Mouse (Mus musculus): Measurements from ENCODE around the gene Man2b1. TPM values are rescaled to one million over a fixed set of nuclear protein-coding genes. Genes with fewer than 3 reads are reported as not detected.

The Man2b1 gene
- polyA plus RNA-seq, 1 experiment, result 469 TPM

- no peak for TF ChIP-seq CTCF (IDR thresholded peaks at IDR 0.05; ENCODE audit: low read depth, low read length)
- TF ChIP-seq POLR2A (IDR thresholded peaks at IDR 0.05; ENCODE audit: borderline replicate concordance, low read depth, low read length), result no peak
- Histone ChIP-seq H3K4me1 (ENCODE audit: control insufficient read depth, insufficient read depth, low read length) (peaks cover 10% of the 10 kb centered on the region), H3K27ac (ENCODE audit: insufficient read depth, low read depth, low read length) (no peak overlapping the region)
Observed at GRCm38 (mm10) chr8:85043619-85044018, 39.5 kb upstream of the Man2b1 start.

DNA sequence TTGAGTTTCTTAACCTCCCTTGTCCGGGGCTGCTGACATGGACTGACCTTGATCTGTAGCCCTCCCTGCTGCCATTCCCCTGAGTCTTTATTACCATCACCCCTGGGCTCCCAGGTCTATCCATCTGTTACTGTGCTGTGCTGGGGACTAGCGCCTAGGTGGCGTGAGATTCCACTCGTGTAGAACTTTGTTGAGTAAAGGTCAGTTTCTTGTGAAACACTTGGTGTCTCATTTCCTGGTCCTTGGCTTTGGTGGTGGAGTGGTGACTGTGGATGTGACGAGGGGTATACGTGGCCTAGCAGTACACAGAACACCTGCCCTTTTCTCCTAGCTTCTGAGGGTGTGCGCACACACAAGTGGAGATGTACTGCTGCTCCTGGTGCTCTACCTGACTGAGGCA, 25.7 kb upstream of the Man2b1 start:
- Histone ChIP-seq H3K27ac (ENCODE audit: insufficient read depth, low read depth, low read length) (no peak overlapping the region), H3K4me1 (ENCODE audit: control insufficient read depth, insufficient read depth, low read length) (peaks cover 5% of the 10 kb centered on the region), H3K4me3 (ENCODE audit: insufficient read depth, low read length) (no peak overlapping the region)
- TF ChIP-seq POLR2A (IDR thresholded peaks at IDR 0.05; ENCODE audit: borderline replicate concordance, low read depth, low read length) (no peak), CTCF (IDR thresholded peaks at IDR 0.05; ENCODE audit: low read depth, low read length) (no peak)

More at GRCm38 (mm10) chr8:85043619-85044018, 39.5 kb upstream of the Man2b1 start:
- H3K4me3 ChIP-seq (ENCODE audit: insufficient read depth, low read length), result no peak overlapping the region

DNA sequence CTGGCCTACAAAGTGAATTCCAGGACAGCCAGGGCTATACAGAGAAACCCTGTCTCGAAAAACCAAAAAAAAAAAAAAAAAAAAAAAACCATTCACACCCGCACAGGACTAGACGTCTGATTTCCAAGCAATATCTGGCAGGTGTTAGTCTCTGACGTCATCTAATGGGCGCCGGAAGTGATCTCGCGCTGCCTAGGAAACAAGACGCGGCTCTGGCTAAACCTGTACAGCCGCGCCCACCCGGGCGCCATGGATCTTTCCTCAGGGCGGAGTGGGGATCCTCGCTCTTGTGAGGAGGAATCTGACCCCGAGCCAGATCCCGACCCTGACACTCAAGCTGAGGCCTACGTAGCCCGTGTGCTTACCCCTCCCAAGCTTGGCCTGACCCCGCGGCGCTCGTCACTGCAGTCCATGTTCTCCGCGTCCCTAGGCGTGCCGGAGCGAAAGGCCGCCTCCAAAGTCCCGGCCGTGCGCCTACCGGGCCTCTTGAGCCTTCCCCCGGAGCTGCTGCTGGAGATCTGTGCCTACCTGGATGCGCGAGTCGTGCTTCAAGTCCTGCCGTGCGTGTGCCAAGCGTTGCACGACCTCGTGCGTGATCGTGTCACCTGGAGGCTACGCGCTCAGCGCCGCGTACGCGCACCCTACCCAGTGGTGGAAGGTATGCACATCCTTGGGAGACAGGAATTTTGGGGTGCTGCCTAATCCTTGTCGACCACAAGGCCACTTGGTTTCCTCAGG, 23.0 kb upstream of the Man2b1 start, which contains the start of gene Fbxw9:
TSS of gene Fbxw9 (plus strand) at position 177 of the 738 bp plus-strand sequence.
- TF ChIP-seq POLR2A (IDR thresholded peaks at IDR 0.05; ENCODE audit: borderline replicate concordance, low read depth, low read length) (no peak), CTCF (IDR thresholded peaks at IDR 0.05; ENCODE audit: low read depth, low read length) (no peak)
- H3K4me3 ChIP-seq (ENCODE audit: insufficient read depth, low read length), result peak within 1 kb of the TSS; percentile 85
- no peak within 1 kb of the TSS for H3K27ac ChIP-seq (ENCODE audit: insufficient read depth, low read depth, low read length)
- H3K4me1 ChIP-seq (ENCODE audit: control insufficient read depth, insufficient read depth, low read length), result peaks cover 5% of the 10 kb centered on the region

DNA sequence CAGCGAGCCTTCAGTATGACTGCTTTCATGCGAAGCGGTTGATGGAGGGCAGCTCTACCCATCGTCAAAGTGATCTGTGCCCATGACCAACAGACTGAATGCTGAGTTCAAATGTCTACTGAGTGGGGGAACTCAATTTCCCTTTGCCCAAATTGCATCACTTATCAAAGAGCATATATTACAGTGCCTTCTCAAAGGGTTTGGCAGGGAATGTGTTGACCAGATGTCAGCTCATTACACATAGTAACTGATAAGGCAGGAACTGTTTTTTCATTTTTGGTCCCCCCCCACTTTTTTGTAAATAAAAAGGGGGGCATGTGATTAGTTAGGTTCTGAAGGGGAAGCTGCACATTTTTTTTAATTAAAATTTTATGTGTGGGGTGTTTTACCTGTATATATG, 20.5 kb upstream of the Man2b1 start:
- Histone ChIP-seq H3K4me1 (ENCODE audit: control insufficient read depth, insufficient read depth, low read length) (peaks cover 5% of the 10 kb centered on the region), H3K27ac (ENCODE audit: insufficient read depth, low read depth, low read length) (no peak overlapping the region), H3K4me3 (ENCODE audit: insufficient read depth, low read length) (no peak overlapping the region)
- TF ChIP-seq CTCF (IDR thresholded peaks at IDR 0.05; ENCODE audit: low read depth, low read length) (no peak), POLR2A (IDR thresholded peaks at IDR 0.05; ENCODE audit: borderline replicate concordance, low read depth, low read length) (no peak)

GRCm38 (mm10) chr8:85065213-85065612, 17.9 kb upstream of the Man2b1 start:
- H3K4me3 ChIP-seq (ENCODE audit: insufficient read depth, low read length), result no peak overlapping the region
- H3K4me1 ChIP-seq (ENCODE audit: control insufficient read depth, insufficient read depth, low read length), result peaks cover 5% of the 10 kb centered on the region
- TF ChIP-seq POLR2A (IDR thresholded peaks at IDR 0.05; ENCODE audit: borderline replicate concordance, low read depth, low read length), result no peak
- no peak for TF ChIP-seq CTCF (IDR thresholded peaks at IDR 0.05; ENCODE audit: low read depth, low read length)
- no peak overlapping the region for H3K27ac ChIP-seq (ENCODE audit: insufficient read depth, low read depth, low read length)

DNA sequence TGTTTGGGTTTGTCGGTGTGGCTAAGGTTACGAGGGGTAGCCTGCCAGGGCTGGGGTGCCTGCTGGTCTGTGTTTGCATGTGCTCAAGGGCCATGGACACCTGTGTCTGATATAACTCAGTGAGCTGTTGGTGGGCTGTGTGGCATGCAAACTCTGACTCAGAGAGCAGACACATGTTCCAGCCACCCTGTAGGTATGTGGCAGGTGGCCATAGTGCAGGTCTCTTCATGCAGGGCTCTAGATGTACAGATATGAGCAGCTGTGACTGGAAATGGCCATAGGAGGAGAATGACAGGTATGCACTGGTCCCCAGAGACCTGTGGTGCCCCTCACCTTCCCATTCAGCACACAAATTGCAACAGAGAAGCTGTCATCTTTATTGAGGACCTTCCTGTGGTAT, 15.9 kb upstream of the Man2b1 start:
- Histone ChIP-seq H3K27ac (ENCODE audit: insufficient read depth, low read depth, low read length) (no peak overlapping the region), H3K4me1 (ENCODE audit: control insufficient read depth, insufficient read depth, low read length) (peaks cover 8% of the 10 kb centered on the region), H3K4me3 (ENCODE audit: insufficient read depth, low read length) (no peak overlapping the region)
- TF ChIP-seq POLR2A (IDR thresholded peaks at IDR 0.05; ENCODE audit: borderline replicate concordance, low read depth, low read length) (no peak), CTCF (IDR thresholded peaks at IDR 0.05; ENCODE audit: low read depth, low read length) (no peak)

- peaks cover 11% of the 10 kb centered on the region for H3K4me1 ChIP-seq (ENCODE audit: control insufficient read depth, insufficient read depth, low read length)
- no peak within 1 kb of the TSS for H3K4me3 ChIP-seq (ENCODE audit: insufficient read depth, low read length)
- no peak for TF ChIP-seq POLR2A (IDR thresholded peaks at IDR 0.05; ENCODE audit: borderline replicate concordance, low read depth, low read length)
- TF ChIP-seq CTCF (IDR thresholded peaks at IDR 0.05; ENCODE audit: low read depth, low read length), result no peak
- H3K27ac ChIP-seq (ENCODE audit: insufficient read depth, low read depth, low read length), result no peak within 1 kb of the TSS
Observed at GRCm38 (mm10) chr8:85067982-85068381, 15.1 kb upstream of the Man2b1 start, which contains the start of gene Gm5741. TSS of gene Gm5741 (minus strand) at chr8:85067982.

GRCm38 (mm10) chr8:85071041-85071440, 12.0 kb upstream of the Man2b1 start:
- TF ChIP-seq POLR2A (IDR thresholded peaks at IDR 0.05; ENCODE audit: borderline replicate concordance, low read depth, low read length) (no peak), CTCF (IDR thresholded peaks at IDR 0.05; ENCODE audit: low read depth, low read length) (no peak)
- H3K4me3 ChIP-seq (ENCODE audit: insufficient read depth, low read length), result peak overlapping the region; percentile 90
- peak overlapping the region; percentile 89 for H3K27ac ChIP-seq (ENCODE audit: insufficient read depth, low read depth, low read length)
- peaks cover 12% of the 10 kb centered on the region for H3K4me1 ChIP-seq (ENCODE audit: control insufficient read depth, insufficient read depth, low read length)

- Histone ChIP-seq H3K4me1 (ENCODE audit: control insufficient read depth, insufficient read depth, low read length) (peaks cover 12% of the 10 kb centered on the region), H3K27ac (ENCODE audit: insufficient read depth, low read depth, low read length) (peak within 1 kb of the TSS; percentile 89), H3K4me3 (ENCODE audit: insufficient read depth, low read length) (peak within 1 kb of the TSS; percentile 90)
- TF ChIP-seq POLR2A (IDR thresholded peaks at IDR 0.05; ENCODE audit: borderline replicate concordance, low read depth, low read length) (no peak), CTCF (IDR thresholded peaks at IDR 0.05; ENCODE audit: low read depth, low read length) (no peak)
Observed at GRCm38 (mm10) chr8:85071514-85072281, 11.4 kb upstream of the Man2b1 start, which contains the start of gene Dhps. TSS of gene Dhps (plus strand) at chr8:85071757.

All from bone marrow macrophage, adult 2 months (primary cell).